In genomic region chr13:3541159-3541782, GRCm38 (mm10) we compare ENCODE assay signal across 10 mouse cellular contexts. TPM values are rescaled to one million over a fixed set of nuclear protein-coding genes. Genes with fewer than 3 reads are reported as not detected.
DNase-seq lines count a peak whose midpoint lies in the region; ATAC-seq and TF ChIP-seq lines count a peak whose summit lies in the region.
"Had no signal": no experiment of that assay in that cellular context is flagged by ENCODE, and none has a peak within 500 bp of the region (broad histone marks: within the 10 kb centered on the region; RNA-seq: fewer than 3 reads in every experiment).

No protein-coding gene starts in this region.

- no peaks in the 10 kb centered on the region for H3K36me3 ChIP-seq in heart, postnatal 0 days (replicated peaks; ENCODE audit: control insufficient read depth, insufficient read depth, low read length)
- no peaks in the 10 kb centered on the region for H3K36me3 ChIP-seq in hindbrain, embryonic 15.5 days
- H3K36me3 ChIP-seq in midbrain, embryonic 14.5 days (ENCODE audit: control insufficient read depth, insufficient read depth, low read length) = no peaks in the 10 kb centered on the region

- H3K9me3 ChIP-seq in heart, postnatal 0 days (replicated peaks; ENCODE audit: control insufficient read depth, low read length) = no peaks in the 10 kb centered on the region
- no peaks in the 10 kb centered on the region for H3K9me3 ChIP-seq in hindbrain, embryonic 15.5 days
- H3K9me3 ChIP-seq in midbrain, embryonic 14.5 days (ENCODE audit: control insufficient read depth, low read length) = no peaks in the 10 kb centered on the region

- H3K27me3 ChIP-seq in heart, postnatal 0 days (ENCODE audit: control insufficient read depth, insufficient read depth, low read length) = no peaks in the 10 kb centered on the region
- no peaks in the 10 kb centered on the region for H3K27me3 ChIP-seq in hindbrain, embryonic 15.5 days
- no peaks in the 10 kb centered on the region for H3K27me3 ChIP-seq in midbrain, embryonic 14.5 days (ENCODE audit: control insufficient read depth, insufficient read depth, low read length)

- no peak overlapping the region for H3K4me3 ChIP-seq in heart, postnatal 0 days (ENCODE audit: low read depth, low read length)
- peak overlapping the region; percentile 29; the same call in 1 of the 2 replicates for H3K4me3 ChIP-seq in bone marrow macrophage, adult 2 months (ENCODE audit: insufficient read depth, low read length)
- H3K4me3 ChIP-seq in hindbrain, embryonic 15.5 days = no peak overlapping the region
- no peak overlapping the region for H3K4me3 ChIP-seq in midbrain, embryonic 14.5 days (replicated peaks; ENCODE audit: low read depth, low read length)

- WGBS in heart, postnatal 0 days = 88% methylated on average over 2 of the region's 2 CpGs
- WGBS in hindbrain, embryonic 15.5 days = 70% methylated on average over 2 of the region's 2 CpGs
- WGBS in midbrain, embryonic 14.5 days = 50% methylated on average over 2 of the region's 2 CpGs

- peaks cover 40% of the 10 kb centered on the region for H3K4me1 ChIP-seq in heart, postnatal 0 days (ENCODE audit: control insufficient read depth, insufficient read depth)
- peaks cover 33% of the 10 kb centered on the region for H3K4me1 ChIP-seq in bone marrow macrophage, adult 2 months (ENCODE audit: control insufficient read depth, insufficient read depth, low read length)
- peaks cover 49% of the 10 kb centered on the region for H3K4me1 ChIP-seq in hindbrain, embryonic 15.5 days (replicated peaks)
- H3K4me1 ChIP-seq in midbrain, embryonic 14.5 days (ENCODE audit: control insufficient read depth, insufficient read depth, low read length) = peaks cover 42% of the 10 kb centered on the region

- no peak for ATAC-seq in heart, postnatal 0 days (ENCODE audit: insufficient read depth, low read depth)
- no peak for ATAC-seq in hindbrain, embryonic 15.5 days (ENCODE audit: low FRiP score, low read depth)
- no peak for ATAC-seq in midbrain, embryonic 14.5 days (ENCODE audit: low FRiP score, low TSS enrichment)
- ATAC-seq in activated CD4-positive, CD25-positive, alpha-beta regulatory T cell, adult 4 months = no peak

- no peak for TF ChIP-seq CTCF in heart, postnatal 0 days (IDR thresholded peaks at IDR 0.05; ENCODE audit: low read depth)
- TF ChIP-seq CTCF in bone marrow macrophage, adult 2 months (IDR thresholded peaks at IDR 0.05; ENCODE audit: low read depth, low read length) = no peak

- DNase-seq in heart, postnatal 0 days (ENCODE audit: low spot score) = no peak
- no peak for DNase-seq in heart, postnatal 4 days
- peak; percentile 52 for DNase-seq in midbrain, embryonic 14.5 days
- DNase-seq in frontal cortex, postnatal 36 days (ENCODE audit: low spot score in 2 of 2) = no peak
- DNase-seq in testis, postnatal 10 days (ENCODE audit: low spot score) = no peak
- DNase-seq: cerebellum, adult 2 months; right cerebral cortex, postnatal 14 days had no signal

- H3K9ac ChIP-seq in heart, postnatal 0 days (replicated peaks; ENCODE audit: low read depth, low read length) = no peak overlapping the region
- H3K9ac ChIP-seq in hindbrain, embryonic 15.5 days = no peak overlapping the region
- H3K9ac ChIP-seq in midbrain, embryonic 14.5 days (replicated peaks; ENCODE audit: low read length) = no peak overlapping the region

- TF ChIP-seq EP300 in heart, postnatal 0 days (IDR thresholded peaks at IDR 0.05; ENCODE audit: low read depth) = no peak

- no peak for TF ChIP-seq POLR2A in bone marrow macrophage, adult 2 months (IDR thresholded peaks at IDR 0.05; ENCODE audit: borderline replicate concordance, low read depth, low read length)

- H3K4me2 ChIP-seq in heart, postnatal 0 days (ENCODE audit: low read depth, low read length) = peak overlapping the region; percentile 11; the same call in 1 of the 2 replicates
- peak overlapping the region; percentile 70 for H3K4me2 ChIP-seq in hindbrain, embryonic 15.5 days
- H3K4me2 ChIP-seq in midbrain, embryonic 14.5 days (ENCODE audit: low read length) = peak overlapping the region; percentile 90

- H3K27ac ChIP-seq in heart, postnatal 0 days (ENCODE audit: low read depth) = no peak overlapping the region
- peak overlapping the region; percentile 75 for H3K27ac ChIP-seq in bone marrow macrophage, adult 2 months (ENCODE audit: insufficient read depth, low read depth, low read length)
- H3K27ac ChIP-seq in hindbrain, embryonic 15.5 days (replicated peaks) = peak overlapping the region; percentile 36; the same call in 1 of the 2 replicates
- peak overlapping the region; percentile 6; the same call in 1 of the 2 replicates for H3K27ac ChIP-seq in midbrain, embryonic 14.5 days (replicated peaks; ENCODE audit: low read depth, low read length)

RNA-seq across cellular contexts. Expression of gene Gdi2, which starts 3.4 kb away (rescaled TPM):
- total RNA-seq in heart, postnatal 0 days (2014; rRNA removed; ENCODE audit: low replicate concordance) = 152 and 170 TPM in 2 replicates
- polyA plus RNA-seq in heart, postnatal 0 days (2015; fragmentation: Nextera tagmentation; extraction: Ambion mirVana) = 268 and 285 TPM in 2 replicates
- total RNA-seq in heart, postnatal 4 days (2021) = 100 to 1,000 TPM; 314 to 323 TPM
- polyA plus RNA-seq in bone marrow macrophage, adult 2 months (2012; ENCODE audit: insufficient read depth, insufficient read length, missing spikeins) = 1,054 and 1,106 TPM in 2 replicates
- 398 and 401 TPM in 2 replicates for polyA plus RNA-seq in hindbrain, embryonic 15.5 days (2015; fragmentation: Nextera tagmentation; extraction: Ambion mirVana)
- 416 and 508 TPM in 2 replicates for polyA plus RNA-seq in midbrain, embryonic 14.5 days (2014; fragmentation: Nextera tagmentation; extraction: Ambion mirVana)
- 100 to 1,000 TPM; 949 to 962 TPM for polyA plus RNA-seq in activated CD4-positive, CD25-positive, alpha-beta regulatory T cell, adult 4 months (2017; shearing (Covaris generic))

Comparison
In these comparisons a context has a peak if more than half of its experiments do, and no peak if none do; other contexts are left out.
1. H3K4me2 ChIP-seq: peak in every context shown above with its lines; median percentile 90 in midbrain, embryonic 14.5 days; 70 in hindbrain, embryonic 15.5 days; 11 in heart, postnatal 0 days.